Mouse (Mus musculus): Measurements from ENCODE around the gene Msh4.
A peak's percentile ranks its signal among the peaks of the same experiment; 100 is the strongest.
"Not testable (repeated sequence)": the region's sequence is repeated elsewhere in the genome, so short reads cannot be mapped to it uniquely, and the experiment has no call there.

Gene Msh4

GRCm38 (mm10) chr3:153846109-153846508 lies 59.8 kb downstream of the Msh4 start:
- DNase-seq, result no peak

- no peak for DNase-seq
Observed at GRCm38 (mm10) chr3:153845500-153845899, 60.4 kb downstream of the Msh4 start.

DNA sequence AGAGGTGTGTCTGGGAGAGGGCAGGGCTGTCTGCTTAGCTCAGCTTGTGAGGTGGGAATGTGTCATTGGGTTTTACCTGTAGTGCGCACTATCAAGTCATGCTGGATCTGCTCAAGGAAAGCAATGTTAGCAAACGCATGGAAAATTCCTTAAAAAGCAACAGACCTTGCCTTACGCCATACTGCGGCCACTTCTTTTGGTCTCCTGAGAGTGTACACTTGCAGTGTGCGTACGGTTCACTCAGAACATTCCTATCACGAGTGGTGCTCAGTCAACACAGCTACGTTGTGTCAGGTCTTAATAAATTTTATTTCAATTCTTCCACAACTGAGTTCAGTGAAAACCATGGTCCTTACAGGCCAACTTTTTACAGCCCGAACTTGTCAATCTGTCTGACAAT lies 61.2 kb downstream of the Msh4 start:
- no peak for DNase-seq

GRCm38 (mm10) chr3:153844030-153844429 lies 61.9 kb downstream of the Msh4 start, which contains the start of gene Asb17:
TSS of gene Asb17 (plus strand) at chr3:153844209.
- DNase-seq, result no peak

- DNase-seq, result no peak
Observed at GRCm38 (mm10) chr3:153837593-153837992, 68.3 kb downstream of the Msh4 start.

DNA sequence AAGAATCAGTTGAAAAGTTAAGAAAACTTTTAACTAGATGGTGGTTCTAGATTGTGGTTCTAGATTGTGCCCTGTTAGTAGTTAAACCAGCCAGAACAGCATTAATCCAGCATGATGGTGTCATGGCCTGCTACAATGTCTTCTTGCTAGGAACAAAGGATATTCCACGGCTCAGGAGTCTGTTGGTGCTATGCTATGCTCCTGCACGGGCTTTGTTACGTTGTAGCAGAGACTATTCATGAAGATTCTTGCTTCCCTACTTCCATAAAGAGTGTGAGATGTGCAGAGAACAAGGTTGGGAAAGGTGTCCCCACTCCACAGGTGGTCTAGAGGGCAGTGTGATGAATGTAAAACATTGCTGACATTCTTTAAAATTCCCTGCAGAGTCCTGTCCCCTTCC lies 69.6 kb downstream of the Msh4 start:
- DNase-seq, result no peak

DNA sequence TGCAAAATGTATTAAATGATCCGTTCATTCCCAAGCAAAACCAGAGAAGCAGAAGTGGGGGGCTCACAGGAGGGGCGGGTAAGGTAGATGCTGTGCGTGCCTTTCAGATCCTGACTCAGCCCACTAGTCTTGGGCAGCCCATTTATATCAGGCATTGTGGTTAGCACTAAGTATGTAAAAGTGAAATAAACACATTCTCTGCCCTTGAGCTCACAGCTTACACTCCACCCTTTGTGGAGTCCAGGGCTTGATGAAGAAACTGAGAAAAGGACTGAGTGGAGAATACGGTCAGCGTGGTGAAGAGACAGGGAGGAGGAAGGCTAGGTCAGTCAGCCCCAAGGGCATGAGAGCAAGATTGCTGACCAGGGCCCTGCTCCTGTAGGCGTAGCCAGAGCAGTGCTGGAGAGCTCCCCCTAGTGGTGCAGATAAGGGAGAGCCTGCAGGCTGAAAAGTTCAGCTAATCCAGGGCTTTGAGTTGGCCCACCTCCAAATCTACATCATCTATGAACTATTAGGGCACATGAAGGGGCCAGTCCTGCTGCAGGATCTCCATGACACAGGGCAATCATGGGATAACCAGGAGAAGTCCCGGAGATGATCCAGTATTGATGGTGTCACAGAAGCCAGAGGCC lies 70.4 kb downstream of the Msh4 start:
- peak; percentile 69 to 71 for DNase-seq

DNA sequence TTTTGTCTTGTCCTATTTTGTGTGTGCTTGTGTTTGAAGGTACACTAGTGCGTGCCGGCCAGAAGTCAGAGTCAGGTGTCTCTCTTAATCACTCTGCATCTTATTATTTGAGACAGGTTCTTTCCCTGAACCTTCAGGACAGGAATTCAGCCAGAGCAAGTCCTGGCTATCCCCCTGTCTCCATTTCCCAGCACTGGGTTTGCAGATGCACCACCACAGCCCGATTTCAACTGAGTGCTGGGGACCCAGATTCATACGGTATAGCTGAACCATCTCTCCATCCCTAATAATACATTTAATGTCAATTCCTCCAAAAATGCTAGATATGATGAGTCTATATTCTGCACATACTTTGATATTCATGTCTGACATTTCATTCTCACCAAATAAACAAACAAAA lies 71.9 kb downstream of the Msh4 start:
- DNase-seq, result no peak

- no peak for DNase-seq
Observed at GRCm38 (mm10) chr3:153832654-153832945, 73.3 kb downstream of the Msh4 start.

DNA sequence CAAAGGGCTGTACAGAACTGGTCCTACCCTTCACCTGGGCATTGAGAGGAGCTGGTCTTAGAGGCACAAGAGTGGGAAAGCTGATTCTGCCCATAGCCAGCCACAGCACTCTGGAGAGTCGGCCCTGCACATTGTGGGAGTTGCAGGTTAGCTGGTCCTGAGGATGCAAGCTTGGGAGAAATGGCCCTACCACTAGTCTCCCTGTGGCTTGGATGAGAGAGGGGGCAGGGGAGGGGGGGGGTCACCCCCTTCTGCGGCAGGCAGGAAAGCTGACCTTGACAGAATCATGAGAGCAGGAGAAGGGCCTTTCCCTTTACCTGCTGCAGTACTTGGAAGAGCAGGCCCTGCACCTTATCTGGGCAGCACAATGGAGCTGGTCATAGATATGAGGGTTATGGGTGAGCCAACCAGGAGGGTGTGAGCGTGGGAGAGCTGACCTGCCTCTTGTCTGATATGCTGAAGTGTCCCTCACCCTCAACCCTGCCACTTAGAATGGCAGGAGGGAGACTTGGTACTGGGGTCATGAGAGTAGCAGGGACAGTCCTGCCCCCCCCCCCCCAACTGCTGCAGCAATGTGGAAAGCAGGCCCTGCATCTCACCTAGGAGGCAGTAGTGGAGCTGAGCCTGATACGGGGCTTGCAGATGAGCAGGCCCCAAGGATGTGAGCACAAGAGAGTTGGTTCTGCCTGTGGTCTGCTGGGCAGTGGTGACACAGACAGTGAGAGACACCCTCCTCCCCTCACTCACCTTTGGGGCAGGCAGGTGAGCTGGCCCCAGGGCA lies 73.9 kb downstream of the Msh4 start:
- DNase-seq, result no peak

DNA sequence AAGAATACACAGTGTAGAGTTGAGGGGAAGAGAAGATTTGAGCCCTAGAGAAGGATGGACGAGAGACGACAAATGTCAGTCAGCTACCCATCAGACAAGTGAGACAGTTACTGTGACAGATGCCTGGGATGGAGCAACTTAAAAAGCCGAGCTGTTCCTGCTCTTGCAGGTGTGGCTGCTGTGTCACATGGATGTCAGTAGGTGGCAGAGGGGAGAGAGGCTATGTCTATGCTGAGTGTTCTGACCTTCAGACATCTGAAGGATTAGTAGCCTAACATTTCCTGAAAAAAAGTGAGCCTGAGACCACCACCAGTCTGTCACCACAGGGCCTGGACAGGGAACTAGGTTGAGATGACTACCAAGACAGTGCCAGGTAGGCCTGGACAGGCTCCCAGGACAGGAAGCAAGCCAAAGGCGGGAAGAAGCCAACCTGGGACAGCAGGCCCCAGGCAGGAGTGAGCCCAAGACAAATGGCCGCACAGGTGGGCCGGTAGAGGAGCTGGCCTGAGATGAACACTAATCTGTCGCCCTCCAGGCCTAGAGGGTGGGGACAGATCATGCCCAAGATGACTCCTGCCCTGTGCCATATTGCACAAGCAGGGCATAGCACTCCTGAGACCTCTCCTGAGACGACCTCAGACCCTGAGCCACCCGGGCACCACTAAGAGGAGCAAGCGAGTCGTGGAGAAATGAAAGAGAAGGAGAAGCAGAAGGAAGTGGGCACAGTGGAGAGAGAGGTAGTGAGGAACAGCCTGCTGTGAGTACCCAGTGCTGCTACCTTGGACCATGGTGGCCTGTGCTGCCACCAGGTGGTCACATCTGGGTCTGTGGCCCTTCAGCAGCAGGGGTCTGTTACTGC lies 74.7 kb downstream of the Msh4 start:
- DNase-seq, result peak in 1 of 2 experiments; percentile 4

DNA sequence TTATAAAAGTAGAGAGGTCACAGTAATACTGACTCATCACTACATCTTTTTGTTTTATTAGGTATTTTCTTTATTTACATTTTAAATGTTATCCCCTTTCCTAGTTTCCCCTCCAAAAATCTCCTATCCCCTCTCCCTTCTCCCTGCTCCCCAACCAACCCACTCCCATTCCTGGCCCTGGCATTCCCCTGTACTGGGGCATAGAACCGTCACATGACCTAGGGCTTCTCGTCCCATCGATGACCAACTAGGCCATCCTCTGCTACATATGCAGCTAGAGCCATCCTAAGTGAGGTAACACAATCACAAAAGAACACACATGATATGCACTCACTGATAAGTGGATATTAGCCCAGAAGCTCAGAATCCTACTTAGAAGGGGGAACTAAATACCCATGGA lies 76.2 kb downstream of the Msh4 start:
- DNase-seq, result not testable (repeated sequence)

DNA sequence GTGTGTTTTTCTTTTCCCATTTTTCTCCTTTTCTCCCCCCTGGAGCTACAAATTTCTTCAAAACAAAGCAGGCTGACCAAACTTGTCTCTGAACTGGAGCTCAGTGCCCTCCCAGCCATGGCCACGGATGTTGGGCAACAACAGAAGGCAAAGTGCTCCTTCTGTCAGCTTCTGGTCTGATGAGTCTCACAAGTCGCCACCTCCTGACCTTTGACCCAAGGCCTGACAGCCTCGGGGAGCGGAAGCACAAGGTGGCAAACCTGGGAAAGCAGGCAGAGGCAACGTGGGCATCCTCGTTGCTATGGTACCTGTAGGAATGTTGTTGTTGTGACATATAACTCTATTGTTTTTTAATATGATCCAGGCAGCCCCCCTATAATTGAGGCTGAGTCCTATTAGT lies 79.3 kb downstream of the Msh4 start:
- no peak for DNase-seq

DNA sequence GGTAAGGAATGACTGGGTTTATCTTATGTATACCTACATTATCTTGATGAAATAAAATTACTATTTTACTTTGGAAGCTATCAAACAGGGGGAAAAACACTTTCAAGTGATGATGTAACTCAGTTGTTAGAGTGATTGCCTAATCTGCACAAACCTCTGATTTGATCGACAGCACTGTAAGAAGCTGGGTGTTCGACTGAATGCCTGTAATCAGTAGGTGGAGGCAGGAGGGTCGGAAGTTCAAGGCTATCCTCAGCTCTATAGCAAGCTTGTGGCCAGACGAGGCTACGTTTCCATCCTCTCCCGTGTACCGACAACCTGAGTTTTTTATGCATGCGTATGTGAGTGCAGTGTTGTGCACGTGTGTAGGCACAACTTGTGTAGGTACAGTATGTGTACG lies 80.7 kb downstream of the Msh4 start:
- no peak for DNase-seq

DNA sequence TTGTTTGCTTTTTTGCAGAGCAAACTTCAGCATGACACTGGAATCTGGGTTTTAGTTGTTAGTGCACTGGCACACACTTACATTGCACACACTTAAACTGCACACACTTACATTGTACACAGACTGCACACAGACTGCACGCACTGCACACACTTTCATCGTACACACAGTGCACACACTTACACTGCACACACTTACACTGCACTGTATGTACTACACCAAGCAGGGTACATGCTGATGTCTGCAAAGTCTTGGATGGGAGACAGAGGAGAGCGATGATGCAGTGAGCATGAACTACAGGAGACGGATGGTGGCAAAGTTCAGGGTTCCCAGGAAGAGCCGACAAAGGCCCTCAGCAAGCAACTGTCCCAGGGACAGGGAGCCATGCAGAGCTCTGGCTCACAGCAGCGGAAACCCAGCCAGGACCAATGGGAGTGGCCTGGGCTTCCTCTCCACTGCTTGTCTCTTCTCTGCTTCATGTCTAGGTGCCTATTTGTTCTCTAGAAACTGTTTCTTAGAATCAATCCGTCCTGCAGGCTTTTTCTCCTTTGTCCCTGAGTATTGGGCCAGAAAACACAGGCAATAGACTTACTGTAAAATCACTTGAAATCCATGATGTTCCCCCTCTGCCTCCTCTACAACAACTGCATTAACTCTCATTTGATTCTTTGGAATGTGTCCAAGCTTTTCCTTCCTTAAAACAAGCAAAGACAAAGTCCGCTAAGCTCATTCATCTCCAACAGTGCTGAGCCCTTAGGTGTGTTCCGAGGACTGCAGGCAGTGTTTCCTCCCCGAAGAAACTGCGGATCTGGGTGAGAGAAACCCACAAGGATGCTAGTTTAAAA lies 82.0 kb downstream of the Msh4 start:
- no peak for DNase-seq

DNA sequence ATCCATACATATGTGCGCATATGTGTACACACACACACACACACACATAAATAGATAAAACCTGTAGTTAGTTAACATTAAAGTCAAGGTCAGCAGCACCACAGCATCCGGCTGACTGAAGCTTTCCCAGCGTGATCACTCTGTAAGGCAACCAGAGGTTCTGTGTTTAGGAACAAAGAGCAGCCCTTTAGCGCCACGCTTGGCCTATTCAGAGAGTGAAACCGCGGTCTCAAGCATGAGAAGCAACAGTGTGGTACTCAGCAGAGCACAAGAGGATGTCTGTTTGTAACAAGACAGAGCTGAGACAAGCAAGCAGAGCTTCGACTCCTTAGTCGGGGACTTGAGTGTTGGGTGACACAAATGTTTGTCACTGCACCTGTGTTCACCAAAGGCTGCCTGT lies 86.5 kb downstream of the Msh4 start:
- DNase-seq, result no peak

DNA sequence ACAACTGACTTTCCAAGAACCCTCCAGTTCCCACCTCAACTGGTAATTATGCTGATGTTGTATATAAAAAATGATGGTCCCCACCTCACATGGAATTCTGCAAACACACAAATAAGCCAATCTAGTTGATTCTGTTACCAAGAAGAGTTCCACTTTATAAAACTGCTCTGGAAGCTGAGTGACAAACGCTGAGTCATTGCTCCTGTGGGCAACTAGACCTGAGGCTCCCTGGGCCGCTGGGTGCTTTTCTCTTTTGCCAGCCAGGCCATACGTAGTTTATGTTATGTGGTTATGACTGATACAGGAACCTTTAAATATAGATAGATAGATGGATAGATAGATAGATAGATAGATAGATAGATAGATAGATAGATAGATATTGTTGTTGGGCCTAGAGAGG lies 87.2 kb downstream of the Msh4 start:
- DNase-seq, result no peak

GRCm38 (mm10) chr3:153817376-153817890 lies 88.5 kb downstream of the Msh4 start:
- DNase-seq, result no peak

DNA sequence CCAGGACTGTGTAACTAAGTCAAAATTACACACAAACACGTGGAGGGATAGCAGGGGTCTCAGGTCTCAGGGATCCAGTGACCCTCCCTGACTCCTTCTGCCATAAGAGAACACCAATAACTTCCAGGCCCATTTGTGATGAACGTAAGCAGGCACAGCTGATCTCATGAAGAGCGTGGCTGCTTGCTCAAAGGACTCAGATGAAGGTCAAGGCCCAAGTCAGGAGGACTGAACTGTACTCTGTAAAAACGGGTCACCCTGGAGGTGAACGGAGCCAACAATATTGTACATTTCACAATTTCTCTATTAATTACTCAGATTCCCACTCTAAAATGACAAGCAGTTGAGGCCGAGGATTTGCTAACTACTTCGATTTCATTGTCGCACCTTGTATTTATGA lies 91.9 kb downstream of the Msh4 start:
- no peak for DNase-seq

DNA sequence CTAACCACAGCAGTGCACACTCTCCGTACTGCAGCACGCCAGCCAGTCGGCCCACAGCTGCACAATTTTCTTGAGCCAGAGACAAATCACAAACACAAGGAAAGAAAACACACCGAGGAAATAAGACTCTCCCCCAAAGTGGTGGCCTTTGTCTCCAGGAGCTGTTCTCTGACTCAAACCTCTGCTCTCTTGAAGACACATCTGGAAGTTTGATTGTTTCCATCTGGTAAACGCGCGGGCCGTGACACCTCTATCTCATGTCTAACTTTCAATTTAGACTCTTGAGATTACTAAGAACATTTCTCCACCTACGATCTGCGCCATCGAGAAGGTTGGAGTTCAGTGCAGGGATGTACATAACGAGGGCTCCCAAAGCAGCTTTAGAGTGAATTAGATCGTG lies 97.5 kb downstream of the Msh4 start:
- no peak for DNase-seq

DNA sequence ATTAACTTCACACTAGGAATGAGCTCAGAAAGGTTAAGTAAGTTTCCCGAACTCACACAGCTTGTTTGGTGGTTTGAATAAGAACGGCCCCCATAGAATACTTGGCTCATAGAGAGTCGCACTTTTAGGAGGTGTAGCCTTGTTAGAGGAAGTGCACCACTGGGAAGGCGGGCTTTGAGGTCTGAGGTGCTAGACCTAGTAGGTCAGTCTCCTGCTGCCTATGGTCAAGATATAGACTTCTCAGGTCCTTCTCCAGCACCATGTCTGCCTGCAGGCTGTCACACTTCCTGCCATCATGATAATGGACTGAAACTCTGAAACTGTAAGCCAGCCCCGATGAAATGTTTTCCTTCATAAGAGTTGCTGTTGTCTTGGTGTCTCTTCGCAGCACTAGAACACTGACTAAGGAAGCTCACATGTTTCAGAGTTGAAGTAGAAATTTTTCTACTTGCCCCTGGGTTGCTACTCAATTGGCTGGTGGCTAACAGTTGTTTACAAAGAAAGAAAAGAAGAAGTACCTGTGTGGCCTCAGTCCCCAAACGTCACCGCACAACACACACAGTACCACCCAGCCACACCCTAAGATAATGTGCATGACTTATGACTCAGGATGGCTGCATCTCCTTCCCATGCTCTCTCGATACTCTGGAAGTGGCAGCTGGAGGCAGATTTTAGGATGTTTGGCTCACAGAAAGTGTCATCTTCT lies 98.3 kb downstream of the Msh4 start:
- DNase-seq, result no peak

Data from B cell, adult 2 months (primary cell).